Mouse (Mus musculus) macrophage (primary cell): ENCODE results near the gene Fam234b. TPM values are rescaled to one million over a fixed set of nuclear protein-coding genes. Genes with fewer than 3 reads are reported as not detected.

ENCODE experiments used
- H3K27ac ChIP-seq: fragments of 350-480 bp; formaldehyde crosslinking; 2 replicates; pipeline ENCODE4 v1.9.0; 2021
- H3K36me3 ChIP-seq: fragments of 350-480 bp; formaldehyde crosslinking; 2 replicates; pipeline ENCODE4 v1.9.0; 2021; ENCODE audit errors: inconsistent target
- H3K4me3 ChIP-seq: fragments of 350-480 bp; formaldehyde crosslinking; 2 replicates; pipeline ENCODE4 v1.9.0; 2021; ENCODE audit errors: inconsistent target
- H3K79me2 ChIP-seq: fragments of 350-480 bp; formaldehyde crosslinking; 2 replicates; pipeline ENCODE4 v1.9.0; 2021; ENCODE audit errors: inconsistent target
- WGBS: methylation state at CpG from one replicate; pipeline ENCODE4 v1.1.7; 2026; ENCODE audit warnings: inconsistent platforms; ENCODE audit not compliant: missing documents; 5-methylcytosine and 5-hydroxymethylcytosine counted together
- polyA plus RNA-seq: library from polyadenylated mRNA; stranded (reverse); fragments of 250-400 nt; gene quantifications from 3 replicates; pipeline ENCODE4 v1.2.4, GENCODE M21; 2018; ENCODE audit warnings: inconsistent platforms

Gene Fam234b
- polyA plus RNA-seq, 1 experiment from 2014 or later = 4.6 TPM

GRCm38 (mm10) chr6:135278302-135278701 lies 80.5 kb downstream of the Fam234b start:
- Histone ChIP-seq H3K4me3 (no peak overlapping the region), H3K79me2 (no peaks in the 10 kb centered on the region), H3K36me3 (no peaks in the 10 kb centered on the region), H3K27ac (no peak overlapping the region)
- WGBS = 85% methylated on average over 6 of the region's 6 CpGs

- H3K4me3 ChIP-seq = no peak overlapping the region
These were observed 81.5 kb downstream of the Fam234b start for GRCm38 (mm10) chr6:135279286-135279685.

GRCm38 (mm10) chr6:135279856-135280255 lies 82.1 kb downstream of the Fam234b start:
- H3K79me2 ChIP-seq = no peaks in the 10 kb centered on the region
- 76% methylated on average over 10 of the region's 10 CpGs for WGBS
- H3K36me3 ChIP-seq = no peaks in the 10 kb centered on the region
- H3K27ac ChIP-seq = no peak overlapping the region
- no peak overlapping the region for H3K4me3 ChIP-seq

More at GRCm38 (mm10) chr6:135279286-135279685, 81.5 kb downstream of the Fam234b start:
- Histone ChIP-seq H3K79me2 (no peaks in the 10 kb centered on the region), H3K27ac (no peak overlapping the region), H3K36me3 (no peaks in the 10 kb centered on the region)
- WGBS = 93% methylated on average over 5 of the region's 5 CpGs

GRCm38 (mm10) chr6:135292391-135292790 lies 94.6 kb downstream of the Fam234b start:
- Histone ChIP-seq H3K36me3 (no peaks in the 10 kb centered on the region), H3K4me3 (no peak overlapping the region), H3K79me2 (no peaks in the 10 kb centered on the region), H3K27ac (no peak overlapping the region)
- 93% methylated on average over 4 of the region's 4 CpGs for WGBS

GRCm38 (mm10) chr6:135294150-135294549 lies 96.4 kb downstream of the Fam234b start:
- 87% methylated on average over 6 of the region's 6 CpGs for WGBS
- no peaks in the 10 kb centered on the region for H3K36me3 ChIP-seq
- H3K27ac ChIP-seq = no peak overlapping the region
- no peaks in the 10 kb centered on the region for H3K79me2 ChIP-seq
- H3K4me3 ChIP-seq = no peak overlapping the region

Other genes starting within 250 kb of the Fam234b start
- gene Apold1, start 216.3 kb upstream of the Fam234b start, polyA plus RNA-seq = 0.06 TPM in 1 of 3 replicates, not detected in the others
- gene Ddx47, start 186.4 kb upstream of the Fam234b start, polyA plus RNA-seq = 47.6 to 53.3 TPM (median 51.0 TPM) in 3 replicates
- gene Gprc5a, start 132.3 kb upstream of the Fam234b start, polyA plus RNA-seq = 0.06 to 0.11 TPM in 2 of 3 replicates, not detected in the other
- gene Gprc5d, start 79.7 kb upstream of the Fam234b start, polyA plus RNA-seq = not detected in 3 replicates
- gene Hebp1, start within 50 bp of the Fam234b start, polyA plus RNA-seq = 80.2 to 97.2 TPM (median 86.9 TPM) in 3 replicates
- 0.14 to 0.51 TPM (median 0.18 TPM) in 3 replicates for gene Gsg1, start 56.4 kb downstream of the Fam234b start, polyA plus RNA-seq
- gene Pbp2, start 112.4 kb downstream of the Fam234b start, polyA plus RNA-seq = not detected in 3 replicates
- gene Emp1, start 164.6 kb downstream of the Fam234b start, polyA plus RNA-seq = 209 to 490 TPM (median 475 TPM) in 3 replicates